Mouse (Mus musculus): ENCODE measurements at regions not wholly inside any gene's neighbourhood (a gene's known extent, or its start where the extent isn't known, plus 50 kb on each side); places are given as distances from the start of the nearest gene placed in this dataset.

- no peak for TF ChIP-seq CTCF (IDR thresholded peaks at IDR 0.05; ENCODE audit: low read depth, low read length)
- TF ChIP-seq GATA1 (IDR thresholded peaks at IDR 0.05; ENCODE audit: borderline replicate concordance, low read length), result no peak
- TF ChIP-seq POLR2AphosphoS5 (IDR thresholded peaks at IDR 0.05; ENCODE audit: insufficient replicate concordance, low read depth, low read length), result no peak
These were observed 117.8 kb upstream of the Tbx18 start for GRCm38 (mm10) chr9:87848882-87849281.
